In the genomic region with DNA sequence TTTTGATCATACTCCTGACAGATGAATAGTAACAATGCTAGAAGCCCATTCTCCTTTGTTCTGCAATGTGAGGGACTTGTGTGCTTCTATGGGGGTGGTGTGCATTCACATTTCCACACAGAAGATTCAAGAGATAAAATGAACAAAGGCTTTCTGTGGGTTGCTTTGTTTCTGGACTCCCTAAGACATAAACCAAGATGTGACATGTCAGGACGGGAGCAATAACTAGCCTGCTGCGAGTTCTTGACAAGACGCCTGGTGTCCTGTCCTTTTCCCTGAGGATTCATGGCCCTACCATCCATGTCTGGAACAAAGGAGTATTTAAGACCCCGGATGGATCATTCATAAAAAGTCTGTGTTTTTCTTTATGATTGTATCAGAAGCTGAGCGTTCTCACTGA, we compare ENCODE assay signal across 21 mouse cellular contexts.
DNase-seq lines count a peak whose midpoint lies in the region; ATAC-seq lines count a peak whose summit lies in the region.
"Had no signal": no experiment of that assay in that cellular context is flagged by ENCODE, and none has a peak within 500 bp of the region (broad histone marks: within the 10 kb centered on the region; RNA-seq: fewer than 3 reads in every experiment).

No protein-coding gene starts in this region.

- DNase-seq in retina, postnatal 1 day, result peak; percentile 29
- no peak for DNase-seq in retina, embryonic 14.5 days (ENCODE audit: low spot score)
- peak; percentile 19 for DNase-seq in mesoderm, embryonic 11.5 days (ENCODE audit: low read depth, low spot score)
- DNase-seq in left cerebral cortex, adult 11 months (ENCODE audit: low spot score), result no peak
- DNase-seq: adrenal gland, adult 2 months; adrenal gland, postnatal 14 days; cerebellum, adult 11 months; cerebellum, adult 9-11 months; forebrain, postnatal 0 days; gastrocnemius, adult 2 months; gastrocnemius, postnatal 14 days; heart, adult 18-20 months; heart, postnatal 10 days; heart, postnatal 4 days had no signal

- no peak overlapping the region for H3K4me3 ChIP-seq in hindbrain, embryonic 16.5 days (ENCODE audit: low read length)
- no peak overlapping the region for H3K4me3 ChIP-seq in hindbrain, embryonic 13.5 days
- H3K4me3 ChIP-seq: gastrocnemius, adult 2 months; heart, embryonic 12.5 days; heart, embryonic 15.5 days; hindbrain, embryonic 15.5 days had no signal

- no peak overlapping the region for H3K27ac ChIP-seq in hindbrain, embryonic 16.5 days (ENCODE audit: low read depth, low read length)
- H3K27ac ChIP-seq in hindbrain, embryonic 13.5 days, result no peak overlapping the region
- H3K27ac ChIP-seq: gastrocnemius, adult 2 months; heart, embryonic 15.5 days; hindbrain, embryonic 15.5 days had no signal

- no peaks in the 10 kb centered on the region for H3K4me1 ChIP-seq in hindbrain, embryonic 16.5 days (ENCODE audit: control insufficient read depth, insufficient read depth, low read depth, low read length)
- no peaks in the 10 kb centered on the region for H3K4me1 ChIP-seq in hindbrain, embryonic 13.5 days (replicated peaks)
- H3K4me1 ChIP-seq: heart, embryonic 12.5 days; heart, embryonic 15.5 days had no signal

- 68% methylated on average over 5 of the region's 5 CpGs for WGBS in hindbrain, embryonic 16.5 days
- WGBS in hindbrain, embryonic 13.5 days, result 61% methylated on average over 5 of the region's 5 CpGs

- H3K4me2 ChIP-seq in hindbrain, embryonic 16.5 days (ENCODE audit: low read length), result no peak overlapping the region
- H3K4me2 ChIP-seq in hindbrain, embryonic 13.5 days, result no peak overlapping the region
- H3K4me2 ChIP-seq: heart, embryonic 12.5 days; heart, embryonic 15.5 days; hindbrain, embryonic 15.5 days had no signal

- H3K9ac ChIP-seq in hindbrain, embryonic 16.5 days (ENCODE audit: low read depth, low read length), result no peak overlapping the region
- no peak overlapping the region for H3K9ac ChIP-seq in hindbrain, embryonic 13.5 days
- H3K9ac ChIP-seq: forebrain, postnatal 0 days; heart, embryonic 12.5 days; heart, embryonic 15.5 days; hindbrain, embryonic 15.5 days had no signal

- ATAC-seq in hindbrain, embryonic 16.5 days, result 0 out of 2 replicates have a peak, but pooled peaks have one; percentile 9
- no peak for ATAC-seq in hindbrain, embryonic 13.5 days (ENCODE audit: low FRiP score)
- ATAC-seq: CD4-positive, CD25-positive, alpha-beta regulatory T cell, adult 4 months; forebrain, postnatal 0 days; inflammation-experienced regulatory T-cells, adult 6 months had no signal

- H3K27me3 ChIP-seq in hindbrain, embryonic 16.5 days (replicated peaks; ENCODE audit: control insufficient read depth, insufficient read depth, low read length), result no peaks in the 10 kb centered on the region
- no peaks in the 10 kb centered on the region for H3K27me3 ChIP-seq in hindbrain, embryonic 13.5 days
- H3K27me3 ChIP-seq: heart, embryonic 12.5 days; heart, embryonic 15.5 days; hindbrain, embryonic 15.5 days had no signal

- no peaks in the 10 kb centered on the region for H3K36me3 ChIP-seq in hindbrain, embryonic 16.5 days (ENCODE audit: control insufficient read depth, insufficient read depth, low read length)
- no peaks in the 10 kb centered on the region for H3K36me3 ChIP-seq in hindbrain, embryonic 13.5 days
- H3K36me3 ChIP-seq: heart, embryonic 12.5 days; heart, embryonic 15.5 days; hindbrain, embryonic 15.5 days had no signal

- H3K9me3 ChIP-seq in hindbrain, embryonic 16.5 days (ENCODE audit: control insufficient read depth, low read length), result no peaks in the 10 kb centered on the region
- H3K9me3 ChIP-seq in hindbrain, embryonic 13.5 days, result no peaks in the 10 kb centered on the region
- H3K9me3 ChIP-seq: heart, embryonic 12.5 days; heart, embryonic 15.5 days; hindbrain, embryonic 15.5 days had no signal

Comparison
In these comparisons a context has a peak if more than half of its experiments do, and no peak if none do; other contexts are left out.
1. DNase-seq: peak in retina, postnatal 1 day (single experiment) and mesoderm, embryonic 11.5 days (single experiment); none in retina, embryonic 14.5 days (single experiment) and left cerebral cortex, adult 11 months (single experiment).